Mouse (Mus musculus) forebrain, postnatal 0 days (tissue): ENCODE measurements at regions not wholly inside any gene's neighbourhood (a gene's known extent, or its start where the extent isn't known, plus 50 kb on each side); places are given as distances from the start of the nearest gene placed in this dataset.
"Not testable (repeated sequence)": the region's sequence is repeated elsewhere in the genome, so short reads cannot be mapped to it uniquely, and the experiment has no call there.

ENCODE experiments used
- ATAC-seq: fragments of 200-750 bp; cut with Nextera tagmentation; 2 replicates; pipeline ENCODE4 v1.8.0; 2017; ENCODE audit warnings: mild to moderate bottlenecking, moderate library complexity
- DNase-seq: peaks from one replicate; pipeline ENCODE4 v3.0.0-alpha.2; 2015
- H3K27ac ChIP-seq: fragments of 300-500 bp; sonication (generic); 2 replicates; pipeline ENCODE4 v1.5.1; 2014; ENCODE audit warnings: low read depth, mild to moderate bottlenecking, antibody characterized with exemption, low read length, moderate library complexity, mixed read lengths
- H3K27me3 ChIP-seq: fragments of 300-500 bp; sonication (generic); 2 replicates; pipeline ENCODE4 v1.6.1; 2014; ENCODE audit warnings: mild to moderate bottlenecking, low read length, mixed read lengths; ENCODE audit not compliant: insufficient read depth
- H3K36me3 ChIP-seq: fragments of 300-500 bp; sonication (generic); 2 replicates; pipeline ENCODE4 v1.6.1; 2014; ENCODE audit warnings: mild to moderate bottlenecking, moderate library complexity; ENCODE audit not compliant: insufficient read depth
- H3K4me1 ChIP-seq: fragments of 300-500 bp; sonication (generic); 2 replicates; pipeline ENCODE4 v1.6.1; 2014; ENCODE audit warnings: antibody characterized with exemption; ENCODE audit not compliant: insufficient read depth
- H3K4me2 ChIP-seq: fragments of 300-500 bp; sonication (generic); 2 replicates; pipeline ENCODE4 v1.6.1; 2014; ENCODE audit warnings: low read depth, mild to moderate bottlenecking, moderate library complexity
- H3K4me3 ChIP-seq: fragments of 300-500 bp; sonication (generic); 2 replicates; pipeline ENCODE4 v1.5.1; 2014; ENCODE audit warnings: low read depth, low read length, mixed read lengths
- H3K9ac ChIP-seq: fragments of 300-500 bp; sonication (generic); 2 replicates; pipeline ENCODE4 v1.6.1; 2014; ENCODE audit warnings: mild to moderate bottlenecking
- H3K9me3 ChIP-seq: fragments of 300-500 bp; sonication (generic); 2 replicates; pipeline ENCODE4 v1.6.1; 2016; ENCODE audit warnings: low read length
- CTCF ChIP-seq: sonication (generic); IDR thresholded peaks from 2 replicates; pipeline ENCODE4 v1.5.1; 2016; ENCODE audit warnings: antibody characterized with exemption, control low read depth, low read depth
- WGBS: fragments of 180-500 bp; shearing (Covaris S2); extraction: QIAGEN DNeasy Blood & Tissue Kit; methylation state at CpG from one replicate; pipeline ENCODE4 v1.1.7; 2014; 5-methylcytosine and 5-hydroxymethylcytosine counted together

DNA sequence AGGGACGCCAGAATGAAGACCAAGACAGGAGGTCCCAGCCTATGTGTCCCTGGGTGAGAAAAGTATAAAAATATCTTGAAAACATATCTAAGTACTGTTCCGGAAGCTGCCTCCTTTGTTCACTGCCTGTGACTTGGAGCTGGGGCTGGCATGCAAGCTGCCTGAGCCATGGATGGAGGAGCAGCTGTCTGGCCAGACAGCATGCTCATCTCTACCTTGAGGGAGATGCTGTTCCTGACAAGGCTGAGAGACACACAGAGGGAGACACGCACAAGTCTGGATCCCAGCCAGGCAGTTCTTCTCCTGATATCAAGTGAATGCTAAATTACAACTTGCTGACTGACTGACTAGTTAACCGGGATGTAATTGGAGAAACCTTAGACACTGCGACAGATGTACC is 704.8 kb downstream of the Efna5 start:
- no peak for TF ChIP-seq CTCF
- Histone ChIP-seq H3K36me3 (no peaks in the 10 kb centered on the region), H3K9me3 (no peaks in the 10 kb centered on the region), H3K4me1 (no peaks in the 10 kb centered on the region), H3K27me3 (no peaks in the 10 kb centered on the region), H3K27ac (no peak overlapping the region), H3K4me3 (no peak overlapping the region), H3K9ac (no peak overlapping the region), H3K4me2 (no peak overlapping the region)
- DNase-seq (no peak), ATAC-seq (no peak)
- whole genome bisulfite sequencing: 68% methylated on average over 5 of the region's 5 CpGs

DNA sequence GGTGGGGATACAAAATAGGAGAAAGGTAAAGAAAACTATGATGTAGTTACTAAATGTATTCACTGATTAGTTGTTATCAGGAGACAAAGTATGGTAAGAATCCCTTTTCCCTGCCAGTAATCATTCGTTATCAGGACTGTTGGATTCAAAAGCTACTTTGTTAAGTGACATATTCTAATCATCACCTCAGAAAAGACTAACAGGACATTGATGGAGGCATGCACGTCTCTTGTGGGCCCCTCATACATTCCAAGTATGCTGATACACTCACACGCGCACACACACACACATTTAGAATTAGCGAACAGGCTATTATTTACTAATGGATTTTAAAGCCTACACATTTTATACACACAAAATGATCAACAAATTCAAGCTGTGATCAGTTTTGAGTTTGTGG is 708.8 kb downstream of the Efna5 start:
- no peak overlapping the region for H3K27ac ChIP-seq
- DNase-seq (no peak), ATAC-seq (no peak)
- no peak for TF ChIP-seq CTCF
- no peaks in the 10 kb centered on the region for H3K36me3 ChIP-seq
- 79% methylated on average over 5 of the region's 5 CpGs for WGBS
- H3K4me3 ChIP-seq: no peak overlapping the region
- no peak overlapping the region for H3K4me2 ChIP-seq
- no peaks in the 10 kb centered on the region for H3K4me1 ChIP-seq
- no peaks in the 10 kb centered on the region for H3K27me3 ChIP-seq
- no peaks in the 10 kb centered on the region for H3K9me3 ChIP-seq
- no peak overlapping the region for H3K9ac ChIP-seq

DNA sequence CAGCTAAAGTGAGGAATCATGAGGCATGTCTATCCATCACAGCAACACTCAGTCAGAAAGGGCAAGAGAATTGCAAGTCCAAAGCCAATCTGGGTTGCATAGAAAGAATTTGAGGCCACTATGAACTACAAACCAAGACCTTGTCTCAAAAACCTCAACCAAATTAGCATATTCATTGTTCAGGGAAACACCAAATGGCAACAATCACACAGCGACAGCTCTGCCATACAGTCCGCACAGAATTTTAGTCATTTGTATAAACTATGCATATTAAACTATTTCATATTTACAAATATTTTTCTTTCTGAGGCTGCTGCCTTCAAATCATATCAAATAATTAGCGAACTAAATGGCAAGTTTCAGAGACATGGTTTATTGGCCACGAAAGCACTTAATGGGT is 709.6 kb downstream of the Efna5 start:
- no peak for TF ChIP-seq CTCF
- H3K27ac ChIP-seq: no peak overlapping the region
- no peak for ATAC-seq
- H3K36me3 ChIP-seq: no peaks in the 10 kb centered on the region
- no peaks in the 10 kb centered on the region for H3K27me3 ChIP-seq
- H3K9ac ChIP-seq: no peak overlapping the region
- H3K4me2 ChIP-seq: no peak overlapping the region
- no peak overlapping the region for H3K4me3 ChIP-seq
- WGBS: 73% methylated on average over 4 of the region's 4 CpGs
- no peak for DNase-seq
- H3K4me1 ChIP-seq: no peaks in the 10 kb centered on the region
- H3K9me3 ChIP-seq: no peaks in the 10 kb centered on the region

DNA sequence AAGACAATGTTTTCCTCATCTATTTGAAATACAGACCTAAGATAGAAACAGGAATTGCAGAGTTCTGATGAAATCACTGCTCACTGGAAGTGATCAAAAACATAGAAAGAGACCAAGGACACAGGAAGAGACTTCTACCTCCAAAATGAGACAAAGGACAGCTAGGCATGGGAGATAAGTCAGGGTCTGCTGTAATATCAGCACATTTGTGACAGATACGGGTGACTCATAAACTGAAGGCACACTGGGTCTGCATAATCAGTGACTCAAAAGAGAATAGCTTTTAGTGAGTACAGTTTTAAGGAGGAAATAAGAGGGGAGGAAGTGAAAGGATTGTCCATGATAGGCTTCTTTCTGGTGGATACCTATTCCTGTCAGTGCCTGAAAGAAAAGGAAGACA is 719.7 kb downstream of the Efna5 start:
- WGBS: 88% methylated on average over 1 of the region's 1 CpGs

DNA sequence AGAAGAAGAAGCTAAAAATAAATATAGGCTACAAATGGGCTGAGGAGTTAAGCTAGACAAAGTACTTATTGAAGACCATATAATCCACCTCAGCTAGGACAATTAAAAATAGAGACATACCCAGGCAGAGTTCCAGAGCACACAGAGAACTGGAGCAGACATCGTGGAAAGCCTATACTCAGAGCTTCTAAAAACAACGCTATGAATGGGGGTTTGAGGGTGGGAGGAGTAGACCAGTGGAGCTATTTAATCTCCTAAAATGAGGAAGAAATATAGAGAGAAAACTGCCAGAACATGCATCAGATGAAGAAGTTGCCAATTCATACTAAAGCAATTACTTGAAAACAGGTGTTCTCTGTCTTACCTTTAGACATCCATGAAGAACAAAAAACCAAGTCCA is 720.8 kb downstream of the Efna5 start:
- no peaks in the 10 kb centered on the region for H3K9me3 ChIP-seq
- no peak overlapping the region for H3K9ac ChIP-seq
- no peak overlapping the region for H3K4me3 ChIP-seq
- no peaks in the 10 kb centered on the region for H3K4me1 ChIP-seq
- no peaks in the 10 kb centered on the region for H3K27me3 ChIP-seq
- DNase-seq (no peak), ATAC-seq (no peak)
- no peak overlapping the region for H3K27ac ChIP-seq
- H3K36me3 ChIP-seq: no peaks in the 10 kb centered on the region
- H3K4me2 ChIP-seq: no peak overlapping the region
- no peak for TF ChIP-seq CTCF
- 79% methylated on average over 2 of the region's 2 CpGs for whole genome bisulfite sequencing

More for the DNA sequence above, 719.7 kb downstream of the Efna5 start:
- Histone ChIP-seq H3K27me3 (no peaks in the 10 kb centered on the region), H3K9me3 (no peaks in the 10 kb centered on the region), H3K4me3 (no peak overlapping the region), H3K27ac (no peak overlapping the region), H3K9ac (no peak overlapping the region), H3K36me3 (no peaks in the 10 kb centered on the region), H3K4me2 (no peak overlapping the region), H3K4me1 (no peaks in the 10 kb centered on the region)
- ATAC-seq (no peak), DNase-seq (no peak)
- no peak for TF ChIP-seq CTCF

DNA sequence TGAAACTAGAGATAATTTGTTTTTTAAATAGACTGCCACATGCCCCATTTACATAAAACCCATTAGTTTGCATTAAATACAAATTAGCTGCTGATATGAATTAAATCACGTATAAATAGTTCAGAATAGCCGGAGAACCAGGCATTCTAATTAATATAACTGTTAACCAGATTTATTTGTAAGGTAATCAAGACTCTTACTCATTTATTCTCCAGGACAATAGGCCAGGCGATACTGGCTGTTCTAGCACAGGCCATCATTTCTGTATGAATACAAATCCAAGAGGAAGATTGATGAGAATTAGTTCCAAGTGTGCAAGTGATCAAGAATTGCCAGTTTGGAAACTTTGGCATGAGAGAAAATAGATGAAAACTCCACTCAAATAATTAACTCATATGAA is 746.1 kb downstream of the Efna5 start:
- no peak for TF ChIP-seq CTCF
- DNase-seq (no peak), ATAC-seq (no peak)
- 19% methylated on average over 3 of the region's 3 CpGs for WGBS
- Histone ChIP-seq H3K9me3 (no peaks in the 10 kb centered on the region), H3K4me2 (no peak overlapping the region), H3K4me1 (no peaks in the 10 kb centered on the region), H3K9ac (no peak overlapping the region), H3K27me3 (no peaks in the 10 kb centered on the region), H3K36me3 (no peaks in the 10 kb centered on the region), H3K4me3 (no peak overlapping the region), H3K27ac (no peak overlapping the region)

DNA sequence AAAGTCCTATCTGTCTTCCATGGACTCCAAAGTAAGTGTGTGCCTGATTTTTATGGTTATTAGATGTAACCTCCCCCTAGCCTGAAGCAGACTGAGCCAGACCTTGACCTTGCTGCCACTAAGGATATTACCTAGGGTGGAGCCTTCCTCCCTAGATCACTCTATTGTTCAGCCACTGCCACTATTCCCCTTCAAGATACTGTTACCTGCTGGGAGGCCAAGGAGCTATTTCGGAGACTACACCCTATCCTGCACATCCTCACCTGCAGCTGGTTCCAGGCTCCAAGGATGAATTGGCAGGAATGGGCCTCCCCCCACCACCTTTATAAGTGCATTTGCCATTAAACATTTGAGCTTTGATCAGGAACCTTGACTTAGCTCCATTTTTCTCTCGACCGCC is 769.4 kb downstream of the Efna5 start:
- H3K4me2 ChIP-seq, H3K4me3 ChIP-seq, DNase-seq, H3K27me3 ChIP-seq, ATAC-seq, H3K9ac ChIP-seq, H3K9me3 ChIP-seq, H3K4me1 ChIP-seq, H3K36me3 ChIP-seq, H3K27ac ChIP-seq: not testable (repeated sequence)
- 95% methylated on average over 3 of the region's 3 CpGs for WGBS

DNA sequence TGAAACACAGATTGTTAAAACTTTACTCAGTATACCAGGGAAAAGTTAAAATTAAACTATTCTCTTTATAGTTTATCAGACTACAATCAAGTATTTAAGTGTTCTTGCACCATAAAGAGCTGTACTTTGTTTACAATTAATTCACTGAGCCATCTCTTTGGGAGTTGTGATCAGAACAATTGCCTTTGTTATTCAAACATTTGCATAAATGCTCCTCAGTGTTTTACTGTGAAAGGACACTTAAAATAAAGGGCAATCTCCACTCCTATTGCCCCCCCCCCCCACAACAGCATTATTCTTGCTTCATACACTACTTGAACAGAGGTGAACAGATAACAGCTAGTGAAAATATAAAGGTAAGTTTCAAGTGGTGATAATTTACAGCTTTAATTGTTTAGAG is 772.1 kb downstream of the Efna5 start:
- Histone ChIP-seq H3K9me3 (no peaks in the 10 kb centered on the region), H3K36me3 (no peaks in the 10 kb centered on the region), H3K4me2 (no peak overlapping the region), H3K4me3 (no peak overlapping the region), H3K27ac (no peak overlapping the region), H3K27me3 (no peaks in the 10 kb centered on the region), H3K4me1 (no peaks in the 10 kb centered on the region), H3K9ac (no peak overlapping the region)
- no peak for DNase-seq
- no peak for TF ChIP-seq CTCF
- no peak for ATAC-seq
